Mouse (Mus musculus): ENCODE data around the gene Fgf7. TPM values are rescaled to one million over a fixed set of nuclear protein-coding genes. Genes with fewer than 3 reads are reported as not detected.
A peak's percentile ranks its signal among the peaks of the same experiment; 100 is the strongest.

The Fgf7 gene
- 0.69 and 0.75 TPM in 2 replicates for polyA plus RNA-seq (2015; fragmentation: Nextera tagmentation; extraction: Ambion mirVana)

GRCm38 (mm10) chr2:126034379-126035005, at the start of gene Fgf7:
TSS of gene Fgf7 (plus strand) at chr2:126034658.
- Histone ChIP-seq H3K9me3 (ENCODE audit: control insufficient read depth, low read length) (no peaks in the 10 kb centered on the region), H3K4me3 (ENCODE audit: low read length) (no peak within 1 kb of the TSS), H3K27me3 (replicated peaks; ENCODE audit: control insufficient read depth, insufficient read depth, low read length) (no peaks in the 10 kb centered on the region), H3K36me3 (ENCODE audit: control insufficient read depth, insufficient read depth, low read length) (no peaks in the 10 kb centered on the region), H3K9ac (ENCODE audit: low read depth, low read length) (no peak within 1 kb of the TSS), H3K4me2 (ENCODE audit: low read length) (peak within 1 kb of the TSS; percentile 11), H3K27ac (ENCODE audit: low read depth, low read length) (no peak within 1 kb of the TSS), H3K4me1 (ENCODE audit: control insufficient read depth, insufficient read depth, low read depth, low read length) (no peaks in the 10 kb centered on the region)
- peak; percentile 58; the same call in 1 of the 2 replicates for ATAC-seq
- WGBS: 66% methylated on average over 15 of the region's 15 CpGs

- no peaks in the 10 kb centered on the region for H3K4me1 ChIP-seq (ENCODE audit: control insufficient read depth, insufficient read depth, low read depth, low read length)
- no peaks in the 10 kb centered on the region for H3K36me3 ChIP-seq (ENCODE audit: control insufficient read depth, insufficient read depth, low read length)
- H3K9me3 ChIP-seq (ENCODE audit: control insufficient read depth, low read length): no peaks in the 10 kb centered on the region
- no peak overlapping the region for H3K4me3 ChIP-seq (ENCODE audit: low read length)
- no peak overlapping the region for H3K27ac ChIP-seq (ENCODE audit: low read depth, low read length)
- H3K27me3 ChIP-seq (replicated peaks; ENCODE audit: control insufficient read depth, insufficient read depth, low read length): no peaks in the 10 kb centered on the region
- ATAC-seq: no peak
- no peak overlapping the region for H3K9ac ChIP-seq (ENCODE audit: low read depth, low read length)
- no peak overlapping the region for H3K4me2 ChIP-seq (ENCODE audit: low read length)
- 80% methylated on average over 5 of the region's 5 CpGs for WGBS
Observed at GRCm38 (mm10) chr2:126002291-126002690, 32.2 kb upstream of the Fgf7 start.

- Histone ChIP-seq H3K4me3 (ENCODE audit: low read length) (no peak overlapping the region), H3K36me3 (ENCODE audit: control insufficient read depth, insufficient read depth, low read length) (no peaks in the 10 kb centered on the region), H3K9ac (ENCODE audit: low read depth, low read length) (no peak overlapping the region), H3K27ac (ENCODE audit: low read depth, low read length) (no peak overlapping the region), H3K4me2 (ENCODE audit: low read length) (no peak overlapping the region), H3K27me3 (replicated peaks; ENCODE audit: control insufficient read depth, insufficient read depth, low read length) (no peaks in the 10 kb centered on the region), H3K4me1 (ENCODE audit: control insufficient read depth, insufficient read depth, low read depth, low read length) (no peaks in the 10 kb centered on the region), H3K9me3 (ENCODE audit: control insufficient read depth, low read length) (no peaks in the 10 kb centered on the region)
- 40% methylated on average over 3 of the region's 3 CpGs for WGBS
- ATAC-seq: peak; percentile 69
Observed at GRCm38 (mm10) chr2:126006088-126006487, 28.4 kb upstream of the Fgf7 start.

GRCm38 (mm10) chr2:126006742-126007141, 27.7 kb upstream of the Fgf7 start:
- Histone ChIP-seq H3K4me1 (ENCODE audit: control insufficient read depth, insufficient read depth, low read depth, low read length) (no peaks in the 10 kb centered on the region), H3K27ac (ENCODE audit: low read depth, low read length) (no peak overlapping the region), H3K9ac (ENCODE audit: low read depth, low read length) (no peak overlapping the region), H3K4me3 (ENCODE audit: low read length) (no peak overlapping the region), H3K9me3 (ENCODE audit: control insufficient read depth, low read length) (no peaks in the 10 kb centered on the region), H3K27me3 (replicated peaks; ENCODE audit: control insufficient read depth, insufficient read depth, low read length) (no peaks in the 10 kb centered on the region), H3K4me2 (ENCODE audit: low read length) (no peak overlapping the region), H3K36me3 (ENCODE audit: control insufficient read depth, insufficient read depth, low read length) (no peaks in the 10 kb centered on the region)
- ATAC-seq: no peak
- 59% methylated on average over 2 of the region's 2 CpGs for WGBS

GRCm38 (mm10) chr2:126014989-126015710, 19.3 kb upstream of the Fgf7 start:
- Histone ChIP-seq H3K36me3 (ENCODE audit: control insufficient read depth, insufficient read depth, low read length) (no peaks in the 10 kb centered on the region), H3K4me1 (ENCODE audit: control insufficient read depth, insufficient read depth, low read depth, low read length) (no peaks in the 10 kb centered on the region), H3K27ac (ENCODE audit: low read depth, low read length) (no peak overlapping the region), H3K4me3 (ENCODE audit: low read length) (no peak overlapping the region), H3K9me3 (ENCODE audit: control insufficient read depth, low read length) (no peaks in the 10 kb centered on the region), H3K9ac (ENCODE audit: low read depth, low read length) (no peak overlapping the region), H3K4me2 (ENCODE audit: low read length) (no peak overlapping the region), H3K27me3 (replicated peaks; ENCODE audit: control insufficient read depth, insufficient read depth, low read length) (no peaks in the 10 kb centered on the region)
- WGBS: 37% methylated on average over 12 of the region's 12 CpGs
- no peak for ATAC-seq

- Histone ChIP-seq H3K36me3 (ENCODE audit: control insufficient read depth, insufficient read depth, low read length) (no peaks in the 10 kb centered on the region), H3K4me1 (ENCODE audit: control insufficient read depth, insufficient read depth, low read depth, low read length) (no peaks in the 10 kb centered on the region), H3K4me3 (ENCODE audit: low read length) (no peak overlapping the region), H3K27me3 (replicated peaks; ENCODE audit: control insufficient read depth, insufficient read depth, low read length) (no peaks in the 10 kb centered on the region), H3K9me3 (ENCODE audit: control insufficient read depth, low read length) (no peaks in the 10 kb centered on the region), H3K9ac (ENCODE audit: low read depth, low read length) (no peak overlapping the region), H3K4me2 (ENCODE audit: low read length) (no peak overlapping the region), H3K27ac (ENCODE audit: low read depth, low read length) (no peak overlapping the region)
- ATAC-seq: no peak
- 25% methylated on average over 3 of the region's 3 CpGs for WGBS
Observed at GRCm38 (mm10) chr2:126015763-126016473, 18.5 kb upstream of the Fgf7 start.

- no peak overlapping the region for H3K4me3 ChIP-seq (ENCODE audit: low read length)
- ATAC-seq: no peak
- WGBS: 74% methylated on average over 8 of the region's 8 CpGs
- no peak overlapping the region for H3K4me2 ChIP-seq (ENCODE audit: low read length)
- no peak overlapping the region for H3K27ac ChIP-seq (ENCODE audit: low read depth, low read length)
- no peaks in the 10 kb centered on the region for H3K36me3 ChIP-seq (ENCODE audit: control insufficient read depth, insufficient read depth, low read length)
- no peaks in the 10 kb centered on the region for H3K9me3 ChIP-seq (ENCODE audit: control insufficient read depth, low read length)
- no peaks in the 10 kb centered on the region for H3K27me3 ChIP-seq (replicated peaks; ENCODE audit: control insufficient read depth, insufficient read depth, low read length)
- no peak overlapping the region for H3K9ac ChIP-seq (ENCODE audit: low read depth, low read length)
- H3K4me1 ChIP-seq (ENCODE audit: control insufficient read depth, insufficient read depth, low read depth, low read length): no peaks in the 10 kb centered on the region
Observed at GRCm38 (mm10) chr2:126031186-126031900, 3.1 kb upstream of the Fgf7 start.

GRCm38 (mm10) chr2:126033114-126033972, 1.1 kb upstream of the Fgf7 start:
- Histone ChIP-seq H3K4me1 (ENCODE audit: control insufficient read depth, insufficient read depth, low read depth, low read length) (no peaks in the 10 kb centered on the region), H3K36me3 (ENCODE audit: control insufficient read depth, insufficient read depth, low read length) (no peaks in the 10 kb centered on the region), H3K9me3 (ENCODE audit: control insufficient read depth, low read length) (no peaks in the 10 kb centered on the region), H3K9ac (ENCODE audit: low read depth, low read length) (no peak overlapping the region), H3K4me3 (ENCODE audit: low read length) (no peak overlapping the region), H3K4me2 (ENCODE audit: low read length) (no peak overlapping the region), H3K27ac (ENCODE audit: low read depth, low read length) (no peak overlapping the region), H3K27me3 (replicated peaks; ENCODE audit: control insufficient read depth, insufficient read depth, low read length) (no peaks in the 10 kb centered on the region)
- 82% methylated on average over 8 of the region's 8 CpGs for WGBS
- peak; percentile 61; the same call in 1 of the 2 replicates for ATAC-seq

Data from hindbrain, embryonic 16.5 days (tissue).